Mouse (Mus musculus) liver, embryonic 15.5 days (tissue): ENCODE measurements around the gene Pum3. TPM values are rescaled to one million over a fixed set of nuclear protein-coding genes. Genes with fewer than 3 reads are reported as not detected.
A peak's percentile ranks its signal among the peaks of the same experiment; 100 is the strongest.

Experiments
- ATAC-seq: fragments of 200-750 bp; cut with Nextera tagmentation; 2 replicates; pipeline ENCODE4 v1.8.0; 2017; ENCODE audit warnings: moderate number of reproducible peaks, mild to moderate bottlenecking, moderate library complexity; ENCODE audit not compliant: insufficient read depth
- H3K27ac ChIP-seq: fragments of 300-500 bp; sonication (generic); replicated peaks from 2 replicates; pipeline ENCODE4 v1.5.1; 2015; ENCODE audit warnings: mild to moderate bottlenecking, inconsistent platforms
- H3K27me3 ChIP-seq: fragments of 300-500 bp; sonication (generic); 2 replicates; pipeline ENCODE4 v1.6.1; 2015; ENCODE audit warnings: mild to moderate bottlenecking, inconsistent platforms
- H3K36me3 ChIP-seq: fragments of 300-500 bp; sonication (generic); replicated peaks from 2 replicates; pipeline ENCODE4 v1.6.1; 2015; ENCODE audit warnings: moderate library complexity, mild to moderate bottlenecking, inconsistent platforms
- H3K4me1 ChIP-seq: fragments of 300-500 bp; sonication (generic); replicated peaks from 2 replicates; pipeline ENCODE4 v1.6.1; 2015; ENCODE audit warnings: inconsistent platforms
- H3K4me2 ChIP-seq: fragments of 300-500 bp; sonication (generic); 2 replicates; pipeline ENCODE4 v1.6.1; 2015; ENCODE audit warnings: moderate library complexity, mild to moderate bottlenecking, inconsistent platforms
- H3K4me3 ChIP-seq: fragments of 300-500 bp; sonication (generic); replicated peaks from 2 replicates; pipeline ENCODE4 v1.5.1; 2015; ENCODE audit warnings: mild to moderate bottlenecking, inconsistent platforms
- H3K9ac ChIP-seq: fragments of 300-500 bp; sonication (generic); 2 replicates; pipeline ENCODE4 v1.6.1; 2015; ENCODE audit warnings: moderate library complexity, mild to moderate bottlenecking, inconsistent platforms
- H3K9me3 ChIP-seq: fragments of 300-500 bp; sonication (generic); replicated peaks from 2 replicates; pipeline ENCODE4 v1.6.1; 2016; ENCODE audit warnings: inconsistent platforms
- WGBS: fragments of 180-500 bp; shearing (Covaris S2); methylation state at CpG from one replicate; pipeline ENCODE4 v1.1.7; 2015; ENCODE audit warnings: mixed read lengths; ENCODE audit not compliant: insufficient replicate concordance; 5-methylcytosine and 5-hydroxymethylcytosine counted together
- polyA plus RNA-seq: library from polyadenylated mRNA; unstranded; fragments of >200 nt; fragmentation: Nextera tagmentation; extraction: Ambion mirVana; gene quantifications from 2 replicates; pipeline ENCODE4 v1.2.1, GENCODE M21; 2015

Gene Pum3
- polyA plus RNA-seq, 1 experiment from 2014 or later: 32.2 TPM

- H3K9me3 ChIP-seq: no peaks in the 10 kb centered on the region
- H3K4me3 ChIP-seq: no peak overlapping the region
- H3K9ac ChIP-seq: no peak overlapping the region
- H3K27me3 ChIP-seq: no peaks in the 10 kb centered on the region
- no peak for ATAC-seq
- WGBS: 66% methylated on average over 10 of the region's 10 CpGs
- H3K27ac ChIP-seq: no peak overlapping the region
- H3K36me3 ChIP-seq: no peaks in the 10 kb centered on the region
- H3K4me1 ChIP-seq: no peaks in the 10 kb centered on the region
- H3K4me2 ChIP-seq: no peak overlapping the region
Measured at GRCm38 (mm10) chr19:27366113-27366746, 63.4 kb downstream of the Pum3 start.

GRCm38 (mm10) chr19:27364521-27364931 is 65.1 kb downstream of the Pum3 start:
- Histone ChIP-seq H3K4me1 (no peaks in the 10 kb centered on the region), H3K27me3 (no peaks in the 10 kb centered on the region), H3K4me2 (peak overlapping the region; percentile 41), H3K27ac (no peak overlapping the region), H3K36me3 (no peaks in the 10 kb centered on the region), H3K9me3 (no peaks in the 10 kb centered on the region), H3K4me3 (peak overlapping the region; percentile 10; the same call in 1 of the 2 replicates), H3K9ac (no peak overlapping the region)
- 23% methylated on average over 8 of the region's 8 CpGs for whole genome bisulfite sequencing
- ATAC-seq: peak; percentile 51

GRCm38 (mm10) chr19:27363891-27364290 is 65.7 kb downstream of the Pum3 start:
- Histone ChIP-seq H3K4me2 (no peak overlapping the region; the same call in 1 of the 2 replicates), H3K27ac (no peak overlapping the region), H3K27me3 (no peaks in the 10 kb centered on the region), H3K4me1 (no peaks in the 10 kb centered on the region), H3K4me3 (no peak overlapping the region), H3K9me3 (no peaks in the 10 kb centered on the region), H3K36me3 (no peaks in the 10 kb centered on the region), H3K9ac (no peak overlapping the region)
- 39% methylated on average over 4 of the region's 4 CpGs for WGBS
- no peak for ATAC-seq

GRCm38 (mm10) chr19:27360381-27360780 is 69.2 kb downstream of the Pum3 start:
- Histone ChIP-seq H3K4me1 (no peaks in the 10 kb centered on the region), H3K27me3 (no peaks in the 10 kb centered on the region), H3K9ac (no peak overlapping the region), H3K36me3 (no peaks in the 10 kb centered on the region), H3K9me3 (no peaks in the 10 kb centered on the region), H3K4me3 (no peak overlapping the region), H3K4me2 (no peak overlapping the region), H3K27ac (no peak overlapping the region)
- ATAC-seq: no peak

- Histone ChIP-seq H3K4me2 (no peak overlapping the region), H3K9me3 (no peaks in the 10 kb centered on the region), H3K27ac (no peak overlapping the region), H3K4me3 (no peak overlapping the region), H3K27me3 (no peaks in the 10 kb centered on the region), H3K9ac (no peak overlapping the region), H3K36me3 (no peaks in the 10 kb centered on the region), H3K4me1 (no peaks in the 10 kb centered on the region)
- ATAC-seq: no peak
- WGBS: 47% methylated on average over 6 of the region's 6 CpGs
Measured at GRCm38 (mm10) chr19:27351700-27352099, 77.9 kb downstream of the Pum3 start.

GRCm38 (mm10) chr19:27346501-27346900 is 83.1 kb downstream of the Pum3 start:
- H3K36me3 ChIP-seq: no peaks in the 10 kb centered on the region
- 58% methylated on average over 1 of the region's 1 CpGs for WGBS
- no peak overlapping the region for H3K4me2 ChIP-seq
- H3K9ac ChIP-seq: no peak overlapping the region
- no peak overlapping the region for H3K27ac ChIP-seq
- no peaks in the 10 kb centered on the region for H3K27me3 ChIP-seq
- H3K4me3 ChIP-seq: no peak overlapping the region
- no peak for ATAC-seq
- H3K9me3 ChIP-seq: no peaks in the 10 kb centered on the region
- H3K4me1 ChIP-seq: no peaks in the 10 kb centered on the region

Other genes starting within 250 kb of the Pum3 start
- 1.3 and 1.5 TPM in 2 replicates for gene Vldlr, start 213.3 kb downstream of the Pum3 start, polyA plus RNA-seq
- gene Kcnv2, start 107.2 kb downstream of the Pum3 start, polyA plus RNA-seq: not detected in 2 replicates